Mouse (Mus musculus): Measurements from ENCODE around the gene H2-T22.

H2-T22 gene

DNA sequence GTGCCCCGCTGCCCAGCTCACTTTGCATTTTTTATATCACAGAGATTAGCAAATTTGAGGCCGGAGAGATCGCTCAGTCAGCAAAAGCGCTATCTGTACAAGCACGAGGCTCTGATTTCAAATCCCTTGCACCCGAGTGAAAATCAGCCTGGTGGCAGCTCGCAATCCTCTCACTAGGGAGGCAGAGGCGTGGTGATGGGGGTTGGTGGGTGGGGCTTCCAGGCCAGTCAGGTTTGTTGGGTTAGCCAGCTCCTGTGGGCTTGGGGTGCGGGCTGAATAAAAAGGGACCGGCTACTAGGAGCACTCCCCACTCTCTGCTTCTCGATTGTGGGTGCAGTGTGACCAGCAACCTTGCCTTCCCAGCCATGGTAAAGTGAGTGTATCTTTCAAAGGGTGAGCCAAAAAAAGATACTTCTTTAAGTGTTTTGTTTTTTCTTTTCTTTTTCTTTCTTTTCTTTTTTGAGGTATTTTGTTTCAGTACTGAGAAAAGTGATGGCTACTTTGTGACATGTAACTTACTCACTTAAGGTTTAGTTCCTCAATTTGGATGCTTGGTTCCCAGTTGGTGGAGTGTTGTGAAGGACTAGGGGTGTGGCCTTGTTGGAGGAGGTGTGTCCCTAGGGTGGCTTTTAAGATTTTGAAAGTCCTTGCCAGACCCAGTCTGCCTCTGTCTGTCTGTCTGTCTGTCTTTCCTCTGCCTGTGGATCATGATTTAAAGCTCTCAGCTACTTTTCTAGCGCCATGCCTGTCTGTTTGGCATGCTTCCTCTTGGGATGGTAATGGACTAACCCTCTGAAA is 44.6 kb downstream of the H2-T22 start:
- no peak for DNase-seq

DNA sequence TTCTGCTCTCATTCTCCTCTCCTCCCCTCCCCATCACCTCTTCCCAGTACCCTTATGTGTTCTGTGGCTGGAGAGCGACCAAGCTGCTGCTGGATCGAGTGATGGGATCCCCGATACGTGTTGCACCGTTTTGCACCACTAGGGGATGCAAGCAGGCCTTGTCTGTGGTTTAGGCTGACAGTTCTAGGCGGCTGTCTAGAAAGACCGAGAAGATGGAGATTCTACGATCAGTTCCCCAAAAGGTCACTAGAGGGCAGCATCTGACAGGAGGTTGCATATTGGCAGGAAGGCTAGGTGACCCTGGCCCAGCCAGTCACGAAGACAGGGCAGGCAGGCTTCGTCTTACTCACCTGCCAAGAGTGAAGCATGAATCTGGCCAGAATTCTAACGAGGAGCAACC is 45.6 kb downstream of the H2-T22 start:
- DNase-seq: peak; percentile 96

DNA sequence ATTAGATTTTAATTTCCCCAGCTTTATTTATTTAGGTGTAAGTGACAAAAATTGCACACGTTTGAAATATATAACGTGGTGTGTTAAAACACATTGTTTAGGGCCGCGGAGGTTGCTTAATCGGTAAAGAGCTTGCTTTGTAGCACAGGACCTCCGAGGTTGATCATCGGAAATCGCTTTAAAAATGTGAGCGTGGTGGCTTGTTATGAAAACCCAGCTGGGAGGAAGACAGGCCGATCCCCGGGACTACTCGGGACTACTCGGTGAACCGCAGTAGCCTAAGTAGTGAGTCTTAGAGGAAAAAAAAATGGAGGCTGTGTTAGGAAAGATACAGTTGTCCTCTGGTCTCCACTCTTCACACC is 47.7 kb downstream of the H2-T22 start:
- peak; percentile 23 for DNase-seq

DNA sequence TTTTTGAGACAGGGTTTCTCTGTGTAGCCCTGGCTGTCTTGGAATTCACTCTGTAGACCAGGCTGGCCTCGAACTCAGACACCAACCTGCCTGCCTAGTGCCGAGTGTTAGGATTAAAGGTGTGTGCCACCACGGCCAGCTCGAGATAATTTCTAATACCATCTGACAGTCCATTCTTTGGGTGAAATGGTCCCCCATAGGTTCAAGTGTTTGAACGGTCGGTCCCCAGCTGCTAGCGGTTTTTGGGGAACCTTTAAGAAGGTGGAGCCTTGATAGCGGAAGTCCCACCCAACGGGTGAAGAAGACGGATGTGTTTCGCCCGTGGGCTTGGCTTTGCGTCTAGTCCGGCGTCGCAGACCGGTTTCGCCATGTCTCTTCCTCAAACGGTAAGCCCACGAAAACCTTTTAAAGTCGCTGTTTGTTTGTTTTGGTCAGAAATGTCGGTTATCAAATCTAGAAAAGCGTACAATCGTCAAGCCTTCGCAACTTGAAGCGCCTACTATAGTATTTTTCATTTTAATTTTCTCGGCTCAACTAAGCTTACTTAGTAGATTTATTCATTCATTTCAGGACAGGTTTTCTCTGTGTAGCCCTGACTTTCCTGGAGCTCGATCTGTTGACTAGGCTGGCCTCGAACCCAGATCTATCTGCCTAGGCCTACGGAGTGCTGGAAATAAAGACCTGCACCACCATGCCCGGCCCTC is 48.2 kb downstream of the H2-T22 start:
- DNase-seq: peak; percentile 90

DNA sequence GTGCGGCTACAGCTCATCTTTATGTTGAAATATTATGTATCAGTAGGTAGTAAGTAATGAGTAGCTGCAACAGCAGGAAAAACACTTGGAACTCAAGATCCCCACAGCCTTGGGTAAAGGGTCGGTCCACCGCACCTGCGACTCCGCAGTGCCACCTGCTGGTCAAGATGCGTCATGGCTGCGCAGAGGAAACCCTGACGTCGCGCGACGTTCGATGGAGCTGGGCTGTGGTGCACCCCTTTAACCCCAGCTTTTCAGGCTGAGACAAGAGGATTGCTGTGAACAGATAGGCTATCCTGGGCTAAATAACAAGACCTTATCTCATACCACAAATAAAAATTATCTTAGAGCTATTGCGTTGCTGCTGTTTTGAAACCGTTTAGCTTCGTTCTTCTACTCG is 48.9 kb downstream of the H2-T22 start:
- peak; percentile 87 for DNase-seq

DNA sequence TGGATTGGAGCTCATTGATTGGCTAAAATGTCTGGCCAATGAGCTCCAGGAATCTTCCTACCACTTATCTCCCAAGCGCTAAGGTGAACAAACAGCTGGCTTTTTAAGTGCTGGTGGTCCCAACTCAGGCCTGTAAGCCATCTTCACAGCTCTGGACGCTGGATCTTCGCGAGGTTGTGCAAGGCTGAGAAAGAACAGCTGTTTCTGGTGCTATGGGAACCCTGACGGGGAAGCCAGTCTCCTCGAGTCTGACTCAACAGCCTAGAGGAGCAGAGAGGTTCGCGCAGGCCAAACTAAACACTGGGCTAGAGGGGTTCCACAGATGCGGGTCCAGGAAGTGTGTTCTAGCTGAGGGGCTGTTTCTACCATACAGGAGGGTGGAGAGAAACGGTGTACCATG is 50.8 kb downstream of the H2-T22 start:
- DNase-seq: peak; percentile 10
